In the genomic region with DNA sequence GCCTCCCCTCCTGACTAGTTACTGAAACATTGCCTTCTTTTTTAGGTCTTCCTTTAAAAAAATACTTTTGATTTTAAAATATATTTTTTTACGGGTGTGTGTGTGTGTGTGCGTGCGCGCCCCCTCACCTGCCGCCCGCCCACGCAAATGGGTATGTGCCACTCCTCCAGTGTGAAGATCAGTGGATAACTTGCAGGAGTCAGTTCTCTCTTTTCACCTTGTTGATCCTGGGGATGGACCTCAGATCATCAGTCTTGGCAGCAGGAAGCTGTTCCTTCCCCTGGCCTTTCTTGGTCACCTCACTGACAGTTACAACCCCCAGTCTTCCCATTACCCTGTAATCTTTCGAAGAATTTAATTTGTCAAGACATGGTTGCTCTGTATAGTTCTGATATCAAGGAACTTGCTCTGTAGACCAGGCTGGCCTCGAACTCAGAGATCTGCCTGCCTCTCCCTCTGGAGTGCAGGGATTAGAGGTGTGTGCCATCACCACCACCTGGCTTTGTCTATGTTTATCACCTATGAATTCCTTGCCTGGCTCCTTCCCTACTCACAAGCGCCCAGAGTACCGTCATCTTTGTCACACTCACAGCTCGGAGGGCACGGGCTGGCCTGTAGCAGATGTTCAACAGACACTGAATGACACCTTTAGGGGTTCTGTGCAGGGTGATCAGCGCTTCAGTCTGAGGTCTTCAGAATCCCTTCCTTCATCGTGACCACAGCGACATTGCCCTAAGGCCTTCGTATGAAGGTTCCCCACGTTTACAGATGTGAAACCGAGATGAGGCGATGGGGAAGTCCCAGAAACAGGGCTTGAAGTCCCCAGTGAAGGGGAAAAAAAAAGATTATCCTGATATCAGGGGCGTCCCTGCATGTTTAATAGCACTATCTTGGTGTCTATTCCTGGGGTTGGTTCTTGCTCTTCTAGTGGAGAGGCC, we compare ENCODE assay signal across 8 mouse cellular contexts. TPM values are rescaled to one million over a fixed set of nuclear protein-coding genes. Genes with fewer than 3 reads are reported as not detected.
DNase-seq lines count a peak whose midpoint lies in the region; ATAC-seq and TF ChIP-seq lines count a peak whose summit lies in the region.

No protein-coding gene starts in this region.

- H3K4me1 ChIP-seq in heart, adult 2 months (ENCODE audit: control insufficient read depth, insufficient read depth, low read length): peaks cover 8% of the 10 kb centered on the region
- peaks cover 8% of the 10 kb centered on the region for H3K4me1 ChIP-seq in lung, postnatal 0 days (ENCODE audit: insufficient read depth, low read depth, low read length)
- peaks cover 18% of the 10 kb centered on the region for H3K4me1 ChIP-seq in neural tube, embryonic 15.5 days

- TF ChIP-seq EP300 in heart, adult 2 months (IDR thresholded peaks at IDR 0.05; ENCODE audit: insufficient read depth, low read depth, low read length): no peak
- TF ChIP-seq EP300 in lung, postnatal 0 days (IDR thresholded peaks at IDR 0.05): no peak

- no peak overlapping the region for H3K9ac ChIP-seq in heart, adult 2 months (ENCODE audit: low read depth, low read length)
- H3K9ac ChIP-seq in lung, postnatal 0 days (replicated peaks; ENCODE audit: low read depth): no peak overlapping the region
- no peak overlapping the region for H3K9ac ChIP-seq in neural tube, embryonic 15.5 days (replicated peaks)

- intact Hi-C loops in heart, adult 2 months (cut with DNase I): no loop called here

- no peaks in the 10 kb centered on the region for H3K9me3 ChIP-seq in lung, postnatal 0 days (ENCODE audit: low read length)
- no peaks in the 10 kb centered on the region for H3K9me3 ChIP-seq in neural tube, embryonic 15.5 days (replicated peaks)

- peak overlapping the region; percentile 89 for H3K27ac ChIP-seq in heart, adult 2 months
- peak overlapping the region; percentile 91 for H3K27ac ChIP-seq in lung, postnatal 0 days (ENCODE audit: low read length)
- no peak overlapping the region for H3K27ac ChIP-seq in neural tube, embryonic 15.5 days (replicated peaks)

- H3K4me3 ChIP-seq in heart, adult 2 months: no peak overlapping the region
- H3K4me3 ChIP-seq in lung, postnatal 0 days (ENCODE audit: low read depth, low read length): peak overlapping the region; percentile 34
- no peak overlapping the region for H3K4me3 ChIP-seq in neural tube, embryonic 15.5 days (replicated peaks)

- no peaks in the 10 kb centered on the region for H3K36me3 ChIP-seq in heart, adult 2 months (ENCODE audit: control insufficient read depth, insufficient read depth, low read length)
- H3K36me3 ChIP-seq in lung, postnatal 0 days (ENCODE audit: insufficient read depth, low read length): no peaks in the 10 kb centered on the region
- no peaks in the 10 kb centered on the region for H3K36me3 ChIP-seq in neural tube, embryonic 15.5 days

- H3K79me2 ChIP-seq in heart, adult 2 months (replicated peaks; ENCODE audit: control insufficient read depth, insufficient read depth, low read length): no peaks in the 10 kb centered on the region

- TF ChIP-seq POLR2A in heart, adult 2 months (IDR thresholded peaks at IDR 0.05; ENCODE audit: insufficient read depth, low read depth, low read length): no peak

- DNase-seq in heart, adult 2 months: no peak
- no peak for DNase-seq in heart, adult 18-20 months
- no peak for DNase-seq in lung, postnatal 0 days (ENCODE audit: low spot score)
- no peak for DNase-seq in lung, postnatal 25 days (ENCODE audit: low spot score)
- DNase-seq in induced T-regulatory cell, adult 2 months (ENCODE audit: low read depth): peak; percentile 91
- no peak for DNase-seq in gastrocnemius, postnatal 10 days
- no peak for DNase-seq in thymus, postnatal 25 days

- WGBS in heart, adult 2 months: 62% methylated on average over 21 of the region's 21 CpGs
- WGBS in lung, postnatal 0 days: 69% methylated on average over 21 of the region's 21 CpGs
- 76% methylated on average over 21 of the region's 21 CpGs for WGBS in neural tube, embryonic 15.5 days

- no peak for TF ChIP-seq CTCF in heart, adult 2 months (IDR thresholded peaks at IDR 0.05)
- TF ChIP-seq CTCF in lung, postnatal 0 days (IDR thresholded peaks at IDR 0.05): no peak

- peak overlapping the region; percentile 55; the same call in 1 of the 2 replicates for H3K4me2 ChIP-seq in lung, postnatal 0 days (replicated peaks; ENCODE audit: low read depth, low read length)
- H3K4me2 ChIP-seq in neural tube, embryonic 15.5 days: peak overlapping the region; percentile 75; the same call in 1 of the 2 replicates

- no peak for ATAC-seq in lung, postnatal 0 days
- no peak for ATAC-seq in neural tube, embryonic 15.5 days (ENCODE audit: low FRiP score)

- no peaks in the 10 kb centered on the region for H3K27me3 ChIP-seq in heart, adult 2 months (ENCODE audit: control insufficient read depth, insufficient read depth, low read length)
- no peaks in the 10 kb centered on the region for H3K27me3 ChIP-seq in lung, postnatal 0 days (replicated peaks; ENCODE audit: insufficient read depth, low read length)
- peaks cover 10% of the 10 kb centered on the region for H3K27me3 ChIP-seq in neural tube, embryonic 15.5 days (replicated peaks)

RNA-seq across cellular contexts. Expression of gene Fosb, which starts 15.7 kb away (rescaled TPM):
- total RNA-seq in heart, adult 2 months (2021): 1 to 10 TPM in 1 of 2 experiments, under 1 TPM in 1; 0.89 to 1.1 TPM
- 0.94 and 1.1 TPM in 2 replicates for polyA plus RNA-seq in heart, adult 2 months (2012; rRNA removed)
- total RNA-seq in heart, adult 18-20 months (2021): 1 to 10 TPM in 1 of 2 experiments, under 1 TPM in 1; 0.62 to 1.0 TPM
- polyA plus RNA-seq in lung, postnatal 0 days (2015; fragmentation: Nextera tagmentation; extraction: Ambion mirVana): 0.17 and 0.44 TPM in 2 replicates
- 0.09 and 0.18 TPM in 2 replicates for polyA plus RNA-seq in neural tube, embryonic 15.5 days (2015; fragmentation: Nextera tagmentation; extraction: Ambion mirVana)
- 1 to 10 TPM in 1 of 2 experiments, under 1 TPM in 1; 0.80 to 1.7 TPM for total RNA-seq in gastrocnemius, postnatal 10 days (2021)

RNA-seq across cellular contexts. Expression of gene Ercc1, which starts 19.0 kb away (rescaled TPM):
- 10 to 100 TPM; 46.8 to 48.6 TPM for total RNA-seq in heart, adult 2 months (2021)
- polyA plus RNA-seq in heart, adult 2 months (2012; rRNA removed): 47.1 and 49.1 TPM in 2 replicates
- 10 to 100 TPM; 43.5 to 50.3 TPM for total RNA-seq in heart, adult 18-20 months (2021)
- 51.0 and 57.8 TPM in 2 replicates for polyA plus RNA-seq in lung, postnatal 0 days (2015; fragmentation: Nextera tagmentation; extraction: Ambion mirVana)
- 78.5 and 93.5 TPM in 2 replicates for polyA plus RNA-seq in neural tube, embryonic 15.5 days (2015; fragmentation: Nextera tagmentation; extraction: Ambion mirVana)
- total RNA-seq in gastrocnemius, postnatal 10 days (2021): 10 to 100 TPM; 31.9 to 35.9 TPM

RNA-seq across cellular contexts. Expression of gene Cd3eap, which starts 33.8 kb away (rescaled TPM):
- total RNA-seq in heart, adult 2 months (2021): 1 to 10 TPM; 9.3 to 9.7 TPM
- 4.4 and 4.7 TPM in 2 replicates for polyA plus RNA-seq in heart, adult 2 months (2012; rRNA removed)
- total RNA-seq in heart, adult 18-20 months (2021): 1 to 10 TPM; 9.6 to 10.0 TPM
- 6.5 and 7.6 TPM in 2 replicates for polyA plus RNA-seq in lung, postnatal 0 days (2015; fragmentation: Nextera tagmentation; extraction: Ambion mirVana)
- 22.2 and 23.0 TPM in 2 replicates for polyA plus RNA-seq in neural tube, embryonic 15.5 days (2015; fragmentation: Nextera tagmentation; extraction: Ambion mirVana)
- total RNA-seq in gastrocnemius, postnatal 10 days (2021): 1 to 10 TPM; 7.8 to 9.8 TPM

RNA-seq across cellular contexts. Expression of gene Ppp1r13l, which starts 34.0 kb away (rescaled TPM):
- 10 to 100 TPM; 43.9 to 45.1 TPM for total RNA-seq in heart, adult 2 months (2021)
- 23.5 and 30.1 TPM in 2 replicates for polyA plus RNA-seq in heart, adult 2 months (2012; rRNA removed)
- 10 to 100 TPM; 38.2 to 42.9 TPM for total RNA-seq in heart, adult 18-20 months (2021)
- polyA plus RNA-seq in lung, postnatal 0 days (2015; fragmentation: Nextera tagmentation; extraction: Ambion mirVana): 4.1 and 4.2 TPM in 2 replicates
- polyA plus RNA-seq in neural tube, embryonic 15.5 days (2015; fragmentation: Nextera tagmentation; extraction: Ambion mirVana): 1.9 and 2.1 TPM in 2 replicates
- total RNA-seq in gastrocnemius, postnatal 10 days (2021): 1 to 10 TPM; 2.7 to 2.8 TPM

RNA-seq across cellular contexts. Expression of gene Rtn2, which starts 43.1 kb away (rescaled TPM):
- total RNA-seq in heart, adult 2 months (2021): 100 to 1,000 TPM; 114 to 136 TPM
- 273 and 340 TPM in 2 replicates for polyA plus RNA-seq in heart, adult 2 months (2012; rRNA removed)
- total RNA-seq in heart, adult 18-20 months (2021): 100 to 1,000 TPM; 124 to 132 TPM
- polyA plus RNA-seq in lung, postnatal 0 days (2015; fragmentation: Nextera tagmentation; extraction: Ambion mirVana): 23.8 and 26.6 TPM in 2 replicates
- polyA plus RNA-seq in neural tube, embryonic 15.5 days (2015; fragmentation: Nextera tagmentation; extraction: Ambion mirVana): 105 and 121 TPM in 2 replicates
- 100 to 1,000 TPM; 669 to 730 TPM for total RNA-seq in gastrocnemius, postnatal 10 days (2021)
